Mouse (Mus musculus) spleen, adult 2 months (tissue): Measurements from ENCODE around the gene Gabrr2. TPM values are rescaled to one million over a fixed set of nuclear protein-coding genes. Genes with fewer than 3 reads are reported as not detected.
A peak's percentile ranks its signal among the peaks of the same experiment; 100 is the strongest.
"Not testable (repeated sequence)": the region's sequence is repeated elsewhere in the genome, so short reads cannot be mapped to it uniquely, and the experiment has no call there.

Experiments used
- DNase-seq, 2 experiments: peaks; one replicate each; pipeline versions ENCODE4 v3.0.0 to v3.0.0-alpha.2; 2012 to 2021; ENCODE audit warnings: low spot score in 2 of 2, low read depth in 1 of 2
- H3K27ac ChIP-seq: fragments of 200-500 bp; 2 replicates; pipeline ENCODE4 v1.5.1; 2012; ENCODE audit warnings: low read length, inconsistent platforms; ENCODE audit not compliant: insufficient read depth
- H3K27me3 ChIP-seq: fragments of 200-500 bp; 2 replicates; pipeline ENCODE4 v1.6.1; 2012; ENCODE audit warnings: mild to moderate bottlenecking, moderate library complexity, low read length, inconsistent platforms; ENCODE audit not compliant: control insufficient read depth, insufficient read depth
- H3K36me3 ChIP-seq: fragments of 200-500 bp; 2 replicates; pipeline ENCODE4 v1.6.1; 2012; ENCODE audit warnings: mild to moderate bottlenecking, low read length, inconsistent platforms; ENCODE audit not compliant: control insufficient read depth, insufficient read depth
- H3K4me1 ChIP-seq: fragments of 200-500 bp; 2 replicates; pipeline ENCODE4 v1.6.1; 2011; ENCODE audit warnings: inconsistent platforms; ENCODE audit not compliant: control insufficient read depth, insufficient read depth, insufficient read length
- H3K4me3 ChIP-seq: fragments of 200-500 bp; 2 replicates; pipeline ENCODE4 v1.5.1; 2011; ENCODE audit warnings: mild to moderate bottlenecking, inconsistent platforms; ENCODE audit not compliant: insufficient read depth, insufficient read length; ENCODE audit errors: extremely low read depth
- CTCF ChIP-seq: fragments of 200-500 bp; IDR thresholded peaks from 2 replicates; pipeline ENCODE4 v1.5.1; 2011; ENCODE audit warnings: mild to moderate bottlenecking, inconsistent platforms; ENCODE audit not compliant: insufficient read depth, insufficient read length, insufficient replicate concordance; ENCODE audit errors: extremely low read depth
- POLR2A ChIP-seq: fragments of 200-500 bp; IDR thresholded peaks from 2 replicates; pipeline ENCODE4 v1.6.1; 2011; ENCODE audit warnings: low read depth, low read length, inconsistent platforms
- WGBS: fragments of 180-500 bp; shearing (Covaris S2); methylation state at CpG from one replicate; pipeline ENCODE4 v1.1.7; 2018; 5-methylcytosine and 5-hydroxymethylcytosine counted together
- polyA plus RNA-seq: library from polyadenylated mRNA; depleted of rRNA; stranded (reverse); fragments of >200 nt; gene quantifications from 2 replicates; pipeline ENCODE4 v1.2.3, GENCODE M21; 2012; rRNA removed

Gabrr2 gene
- polyA plus RNA-seq, 1 experiment: 3.2 TPM

GRCm38 (mm10) chr4:33119118-33119517 lies 56.3 kb downstream of the Gabrr2 start:
- not testable (repeated sequence) for H3K27ac ChIP-seq, H3K27me3 ChIP-seq, H3K4me1 ChIP-seq, H3K4me3 ChIP-seq, H3K36me3 ChIP-seq
- WGBS: 7% methylated on average over 3 of the region's 3 CpGs
- TF ChIP-seq CTCF: peak; percentile 26; the same call in 1 of the 2 replicates
- DNase-seq: peak; percentile 52 to 77

GRCm38 (mm10) chr4:33124493-33124892 lies 61.7 kb downstream of the Gabrr2 start:
- DNase-seq: peak in 1 of 2 experiments; percentile 49
- Histone ChIP-seq H3K4me3 (no peak overlapping the region), H3K27me3 (no peaks in the 10 kb centered on the region), H3K27ac (no peak overlapping the region), H3K36me3 (no peaks in the 10 kb centered on the region), H3K4me1 (no peaks in the 10 kb centered on the region)
- TF ChIP-seq POLR2A (no peak), CTCF (peak; percentile 40; the same call in 1 of the 2 replicates)
- WGBS: 20% methylated on average over 6 of the region's 6 CpGs

GRCm38 (mm10) chr4:33125409-33126084 lies 62.7 kb downstream of the Gabrr2 start:
- TF ChIP-seq POLR2A: no peak
- TF ChIP-seq CTCF: no peak
- Histone ChIP-seq H3K4me3 (no peak overlapping the region), H3K4me1 (no peaks in the 10 kb centered on the region), H3K27me3 (no peaks in the 10 kb centered on the region), H3K36me3 (no peaks in the 10 kb centered on the region), H3K27ac (no peak overlapping the region)
- 79% methylated on average over 10 of the region's 10 CpGs for WGBS
- DNase-seq: no peak

GRCm38 (mm10) chr4:33132221-33132620 lies 69.4 kb downstream of the Gabrr2 start, which contains the start of gene Gabrr1:
TSS of gene Gabrr1 (plus strand) at chr4:33132521.
- Histone ChIP-seq H3K27ac (no peak within 1 kb of the TSS), H3K27me3 (no peaks in the 10 kb centered on the region), H3K4me3 (no peak within 1 kb of the TSS), H3K36me3 (no peaks in the 10 kb centered on the region), H3K4me1 (no peaks in the 10 kb centered on the region)
- no peak for DNase-seq
- no peak for TF ChIP-seq POLR2A
- TF ChIP-seq CTCF: no peak
- 84% methylated on average over 11 of the region's 11 CpGs for WGBS

Other genes starting within 250 kb of the Gabrr2 start
- 0.21 and 0.32 TPM in 2 replicates for gene Ankrd6, start 112.2 kb upstream of the Gabrr2 start, polyA plus RNA-seq
- gene Rragd, start 80.0 kb upstream of the Gabrr2 start, polyA plus RNA-seq: 1.0 and 1.3 TPM in 2 replicates
- 15.0 and 16.3 TPM in 2 replicates for gene Ube2j1, start 31.6 kb upstream of the Gabrr2 start, polyA plus RNA-seq
- not detected in 2 replicates for gene Gabrr1, start 69.5 kb downstream of the Gabrr2 start, polyA plus RNA-seq
- 1.3 TPM in 2 replicates for gene Pm20d2, start 126.7 kb downstream of the Gabrr2 start, polyA plus RNA-seq
- 0.30 and 0.40 TPM in 2 replicates for gene Srsf12, start 146.0 kb downstream of the Gabrr2 start, polyA plus RNA-seq
- 64.6 and 174 TPM in 2 replicates for gene Pnrc1, start 227.2 kb downstream of the Gabrr2 start, polyA plus RNA-seq
- 2.0 and 2.4 TPM in 2 replicates for gene Rngtt, start 247.3 kb downstream of the Gabrr2 start, polyA plus RNA-seq